ENCODE assay signal across 7 mouse cellular contexts in the genomic region with DNA sequence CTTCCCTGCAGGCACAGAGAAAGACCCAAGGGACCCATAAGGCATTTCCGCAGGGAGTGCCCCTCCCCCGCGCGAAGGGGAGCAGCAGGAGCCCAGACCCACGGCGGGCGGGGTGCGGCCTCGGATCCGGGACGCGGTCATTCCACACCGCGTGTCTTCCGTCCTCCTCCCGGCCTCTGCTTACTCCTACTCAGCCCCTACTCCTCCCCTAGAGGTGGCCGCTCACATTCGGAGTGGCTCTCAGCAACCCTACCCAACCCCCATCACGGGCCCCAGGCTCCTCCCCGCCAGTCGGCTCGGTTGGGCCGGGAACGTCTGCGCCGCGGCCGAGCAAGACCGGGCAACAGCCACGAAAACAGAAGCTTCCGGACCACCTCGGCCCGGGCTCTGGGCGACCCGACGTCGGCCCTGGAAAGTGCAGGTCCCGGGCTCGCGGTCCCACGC. TPM values are rescaled to one million over a fixed set of nuclear protein-coding genes. Genes with fewer than 3 reads are reported as not detected.
DNase-seq lines count a peak whose midpoint lies in the region; ATAC-seq and TF ChIP-seq lines count a peak whose summit lies in the region.

No protein-coding gene starts in this region.

- H3K4me3 ChIP-seq in forebrain, postnatal 0 days (ENCODE audit: low read depth, low read length) = peak overlapping the region; percentile 81
- peak overlapping the region; percentile 93 for H3K4me3 ChIP-seq in hindbrain, embryonic 12.5 days
- peak overlapping the region; percentile 74 for H3K4me3 ChIP-seq in midbrain, embryonic 11.5 days (ENCODE audit: low read depth, low read length)

- peak overlapping the region; percentile 94 for H3K4me2 ChIP-seq in forebrain, postnatal 0 days (ENCODE audit: low read depth)
- peak overlapping the region; percentile 97 for H3K4me2 ChIP-seq in hindbrain, embryonic 12.5 days (replicated peaks)
- peak overlapping the region; percentile 92 for H3K4me2 ChIP-seq in midbrain, embryonic 11.5 days

- intact Hi-C loops in left cerebral cortex, postnatal 4 days (cut with DNase I) = loop anchor here (2.0 to 5.0 kb wide), 2 partner anchors 45 to 135 kb away; partner anchors contain the start of genes Stxbp1 and Tor2a

- H3K36me3 ChIP-seq in forebrain, postnatal 0 days (ENCODE audit: insufficient read depth) = peaks cover 28% of the 10 kb centered on the region
- H3K36me3 ChIP-seq in hindbrain, embryonic 12.5 days = peaks cover 35% of the 10 kb centered on the region
- peaks cover 15% of the 10 kb centered on the region for H3K36me3 ChIP-seq in midbrain, embryonic 11.5 days (ENCODE audit: control insufficient read depth, insufficient read depth, low read length)

- peak overlapping the region; percentile 86 for H3K9ac ChIP-seq in forebrain, postnatal 0 days
- H3K9ac ChIP-seq in hindbrain, embryonic 12.5 days = peak overlapping the region; percentile 94
- peak overlapping the region; percentile 88 for H3K9ac ChIP-seq in midbrain, embryonic 11.5 days (ENCODE audit: low read length)

- ATAC-seq in forebrain, postnatal 0 days = no peak
- ATAC-seq in hindbrain, embryonic 12.5 days (ENCODE audit: low FRiP score) = peak; percentile 54
- ATAC-seq in midbrain, embryonic 11.5 days (ENCODE audit: low FRiP score) = peak; percentile 61

- 4% methylated on average over 41 of the region's 41 CpGs for WGBS in forebrain, postnatal 0 days
- under 1% methylated on average over 41 of the region's 41 CpGs for WGBS in hindbrain, embryonic 12.5 days
- under 1% methylated on average over 41 of the region's 41 CpGs for WGBS in midbrain, embryonic 11.5 days

- no peak for TF ChIP-seq CTCF in forebrain, postnatal 0 days (IDR thresholded peaks at IDR 0.05; ENCODE audit: low read depth)

- H3K4me1 ChIP-seq in forebrain, postnatal 0 days (ENCODE audit: insufficient read depth) = peaks cover 3% of the 10 kb centered on the region
- H3K4me1 ChIP-seq in hindbrain, embryonic 12.5 days = peaks cover 22% of the 10 kb centered on the region
- peaks cover 16% of the 10 kb centered on the region for H3K4me1 ChIP-seq in midbrain, embryonic 11.5 days (ENCODE audit: control insufficient read depth, insufficient read depth, low read length)

- peak overlapping the region; percentile 100 for H3K27ac ChIP-seq in forebrain, postnatal 0 days (ENCODE audit: low read depth, low read length)
- peak overlapping the region; percentile 99 for H3K27ac ChIP-seq in hindbrain, embryonic 12.5 days
- peak overlapping the region; percentile 94 for H3K27ac ChIP-seq in midbrain, embryonic 11.5 days (ENCODE audit: low read depth, low read length)

- no peaks in the 10 kb centered on the region for H3K27me3 ChIP-seq in forebrain, postnatal 0 days (ENCODE audit: insufficient read depth, low read length)
- no peaks in the 10 kb centered on the region for H3K27me3 ChIP-seq in hindbrain, embryonic 12.5 days
- no peaks in the 10 kb centered on the region for H3K27me3 ChIP-seq in midbrain, embryonic 11.5 days (ENCODE audit: control insufficient read depth, insufficient read depth, low read length)

- peak; percentile 78 for DNase-seq in NIH3T3 (ENCODE audit: low read depth)
- DNase-seq in cerebellum, adult 11 months = peak; percentile 66
- peak; percentile 12 for DNase-seq in forebrain, postnatal 0 days
- DNase-seq in left cerebral cortex, postnatal 4 days = peak; percentile 54
- peak; percentile 91 for DNase-seq in midbrain, embryonic 11.5 days (ENCODE audit: low spot score, missing footprints)
- DNase-seq in spleen, adult 18-20 months = peak; percentile 68 to 71

- H3K9me3 ChIP-seq in forebrain, postnatal 0 days (ENCODE audit: low read length) = no peaks in the 10 kb centered on the region
- H3K9me3 ChIP-seq in hindbrain, embryonic 12.5 days (replicated peaks) = no peaks in the 10 kb centered on the region
- no peaks in the 10 kb centered on the region for H3K9me3 ChIP-seq in midbrain, embryonic 11.5 days (ENCODE audit: control insufficient read depth, low read length)

RNA-seq across cellular contexts. Expression of gene Cdk9, which starts 0.7 kb away (rescaled TPM):
- 90.5 and 94.5 TPM in 2 replicates for total RNA-seq in forebrain, postnatal 0 days (2014; rRNA removed)
- polyA plus RNA-seq in forebrain, postnatal 0 days (2015; fragmentation: Nextera tagmentation; extraction: Ambion mirVana) = 66.5 and 67.5 TPM in 2 replicates
- polyA plus RNA-seq in hindbrain, embryonic 12.5 days (2016; fragmentation: Nextera tagmentation; extraction: Ambion mirVana) = 99.0 and 101 TPM in 2 replicates
- 10 to 100 TPM; 87.8 to 88.0 TPM for total RNA-seq in left cerebral cortex, postnatal 4 days (2021)
- 72.8 and 82.6 TPM in 2 replicates for polyA plus RNA-seq in midbrain, embryonic 11.5 days (2014; fragmentation: Nextera tagmentation; extraction: Ambion mirVana)

RNA-seq across cellular contexts. Expression of gene Fpgs, which starts 8.2 kb away (rescaled TPM):
- 22.4 and 31.5 TPM in 2 replicates for total RNA-seq in forebrain, postnatal 0 days (2014; rRNA removed)
- 20.7 and 22.0 TPM in 2 replicates for polyA plus RNA-seq in forebrain, postnatal 0 days (2015; fragmentation: Nextera tagmentation; extraction: Ambion mirVana)
- polyA plus RNA-seq in hindbrain, embryonic 12.5 days (2016; fragmentation: Nextera tagmentation; extraction: Ambion mirVana) = 19.5 and 20.1 TPM in 2 replicates
- total RNA-seq in left cerebral cortex, postnatal 4 days (2021) = 10 to 100 TPM; 26.3 to 30.0 TPM
- 10.3 and 13.9 TPM in 2 replicates for polyA plus RNA-seq in midbrain, embryonic 11.5 days (2014; fragmentation: Nextera tagmentation; extraction: Ambion mirVana)

RNA-seq across cellular contexts. Expression of gene Sh2d3c, which starts 8.7 kb away (rescaled TPM):
- 16.5 and 24.1 TPM in 2 replicates for total RNA-seq in forebrain, postnatal 0 days (2014; rRNA removed)
- 41.3 and 48.9 TPM in 2 replicates for polyA plus RNA-seq in forebrain, postnatal 0 days (2015; fragmentation: Nextera tagmentation; extraction: Ambion mirVana)
- 33.5 and 34.8 TPM in 2 replicates for polyA plus RNA-seq in hindbrain, embryonic 12.5 days (2016; fragmentation: Nextera tagmentation; extraction: Ambion mirVana)
- 10 to 100 TPM; 33.1 to 37.2 TPM for total RNA-seq in left cerebral cortex, postnatal 4 days (2021)
- 23.4 and 25.5 TPM in 2 replicates for polyA plus RNA-seq in midbrain, embryonic 11.5 days (2014; fragmentation: Nextera tagmentation; extraction: Ambion mirVana)

RNA-seq across cellular contexts. Expression of gene 6330409D20Rik, which starts 28.7 kb away (rescaled TPM):
- total RNA-seq in forebrain, postnatal 0 days (2014; rRNA removed) = 2.1 and 4.3 TPM in 2 replicates
- 2.2 and 2.9 TPM in 2 replicates for polyA plus RNA-seq in forebrain, postnatal 0 days (2015; fragmentation: Nextera tagmentation; extraction: Ambion mirVana)
- polyA plus RNA-seq in hindbrain, embryonic 12.5 days (2016; fragmentation: Nextera tagmentation; extraction: Ambion mirVana) = 1.6 and 2.0 TPM in 2 replicates
- total RNA-seq in left cerebral cortex, postnatal 4 days (2021) = 1 to 10 TPM; 3.0 to 3.2 TPM
- polyA plus RNA-seq in midbrain, embryonic 11.5 days (2014; fragmentation: Nextera tagmentation; extraction: Ambion mirVana) = 2.0 and 3.0 TPM in 2 replicates

RNA-seq across cellular contexts. Expression of gene Tor2a, which starts 44.9 kb away (rescaled TPM):
- total RNA-seq in forebrain, postnatal 0 days (2014; rRNA removed) = 51.4 and 54.3 TPM in 2 replicates
- polyA plus RNA-seq in forebrain, postnatal 0 days (2015; fragmentation: Nextera tagmentation; extraction: Ambion mirVana) = 40.7 and 44.8 TPM in 2 replicates
- 52.1 and 55.9 TPM in 2 replicates for polyA plus RNA-seq in hindbrain, embryonic 12.5 days (2016; fragmentation: Nextera tagmentation; extraction: Ambion mirVana)
- total RNA-seq in left cerebral cortex, postnatal 4 days (2021) = 10 to 100 TPM; 29.3 to 30.5 TPM
- polyA plus RNA-seq in midbrain, embryonic 11.5 days (2014; fragmentation: Nextera tagmentation; extraction: Ambion mirVana) = 47.7 and 51.4 TPM in 2 replicates

Comparison
In these comparisons a context has a peak if more than half of its experiments do, and no peak if none do; other contexts are left out.
1. DNase-seq: peak in every context shown above with its lines; median percentile 91 in midbrain, embryonic 11.5 days; 78 in NIH3T3; 70 in spleen, adult 18-20 months; 66 in cerebellum, adult 11 months; 54 in left cerebral cortex, postnatal 4 days; 12 in forebrain, postnatal 0 days.